Mouse (Mus musculus): ENCODE data around the gene Sorcs3. TPM values are rescaled to one million over a fixed set of nuclear protein-coding genes. Genes with fewer than 3 reads are reported as not detected.

Gene Sorcs3
- polyA plus RNA-seq, 1 experiment: not detected

GRCm38 (mm10) chr19:48343442-48343841 is 137.6 kb downstream of the Sorcs3 start:
- H3K27me3 ChIP-seq (replicated peaks): no peaks in the 10 kb centered on the region
- H3K4me1 ChIP-seq: no peaks in the 10 kb centered on the region
- H3K9me3 ChIP-seq: peaks cover 52% of the 10 kb centered on the region
- H3K36me3 ChIP-seq (replicated peaks; ENCODE audit: low read length): no peaks in the 10 kb centered on the region
- TF ChIP-seq FLI1 (IDR thresholded peaks at IDR 0.05; ENCODE audit: low read length) (no peak), GATA1 (IDR thresholded peaks at IDR 0.05; ENCODE audit: borderline replicate concordance, low read length) (no peak)
- H3K4me3 ChIP-seq (replicated peaks): no peak overlapping the region

DNA sequence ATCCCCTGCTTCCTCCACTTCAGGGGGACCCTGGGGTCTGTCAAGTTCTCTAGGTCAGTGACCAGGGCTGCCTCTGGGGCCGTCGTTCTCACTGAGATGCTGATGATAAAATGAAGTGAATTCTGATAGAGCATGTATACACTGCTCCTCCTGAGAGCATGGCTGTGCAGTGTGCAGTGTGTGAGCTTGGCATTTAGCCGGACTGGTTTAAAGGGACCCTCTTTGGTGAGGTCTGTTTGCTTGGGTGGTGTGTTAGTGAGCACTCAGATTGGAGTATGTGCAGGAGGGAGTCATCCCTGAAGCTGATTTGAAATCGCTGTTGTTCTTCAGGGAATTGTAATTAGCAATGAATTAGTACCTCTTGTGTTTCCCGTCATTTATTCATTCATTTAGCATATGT is 141.3 kb downstream of the Sorcs3 start:
- H3K9me3 ChIP-seq: peaks cover 45% of the 10 kb centered on the region
- H3K36me3 ChIP-seq (replicated peaks; ENCODE audit: low read length): no peaks in the 10 kb centered on the region
- no peaks in the 10 kb centered on the region for H3K4me1 ChIP-seq
- H3K4me3 ChIP-seq (replicated peaks): no peak overlapping the region
- H3K27me3 ChIP-seq (replicated peaks): no peaks in the 10 kb centered on the region
- no peak for TF ChIP-seq GATA1 (IDR thresholded peaks at IDR 0.05; ENCODE audit: borderline replicate concordance, low read length)
- no peak for TF ChIP-seq FLI1 (IDR thresholded peaks at IDR 0.05; ENCODE audit: low read length)

- Histone ChIP-seq H3K4me3 (replicated peaks) (no peak overlapping the region), H3K36me3 (replicated peaks; ENCODE audit: low read length) (no peaks in the 10 kb centered on the region), H3K27me3 (replicated peaks) (no peaks in the 10 kb centered on the region), H3K4me1 (no peaks in the 10 kb centered on the region), H3K9me3 (peaks cover 18% of the 10 kb centered on the region; the same call in 1 of the 2 replicates)
- no peak for TF ChIP-seq GATA1 (IDR thresholded peaks at IDR 0.05; ENCODE audit: borderline replicate concordance, low read length)
- TF ChIP-seq FLI1 (IDR thresholded peaks at IDR 0.05; ENCODE audit: low read length): no peak
Measured at GRCm38 (mm10) chr19:48356806-48357205, 151.0 kb downstream of the Sorcs3 start.

DNA sequence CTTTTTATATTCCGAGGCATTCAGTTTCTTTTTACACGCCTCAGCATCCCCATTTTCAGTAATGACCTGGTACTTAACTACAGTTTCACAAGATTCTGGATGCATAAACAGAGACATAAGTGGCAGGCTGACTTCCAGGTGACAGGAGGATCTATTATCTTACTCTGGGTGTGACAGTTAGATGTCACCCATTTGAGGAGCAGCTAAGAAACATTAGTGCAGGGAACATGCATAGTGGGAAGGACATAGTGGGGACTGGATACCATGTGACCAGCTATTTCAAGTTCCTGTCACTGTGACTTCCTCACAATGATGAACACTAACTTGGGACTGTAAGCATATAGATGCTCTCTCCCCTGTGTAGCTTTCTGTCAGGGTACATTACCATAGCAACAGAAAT is 156.3 kb downstream of the Sorcs3 start:
- Histone ChIP-seq H3K27me3 (replicated peaks) (no peaks in the 10 kb centered on the region), H3K9me3 (peaks cover 24% of the 10 kb centered on the region), H3K36me3 (replicated peaks; ENCODE audit: low read length) (no peaks in the 10 kb centered on the region), H3K4me1 (no peaks in the 10 kb centered on the region), H3K4me3 (replicated peaks) (no peak overlapping the region)
- TF ChIP-seq GATA1 (IDR thresholded peaks at IDR 0.05; ENCODE audit: borderline replicate concordance, low read length) (no peak), FLI1 (IDR thresholded peaks at IDR 0.05; ENCODE audit: low read length) (no peak)

GRCm38 (mm10) chr19:48368056-48368455 is 162.2 kb downstream of the Sorcs3 start:
- Histone ChIP-seq H3K4me1 (no peaks in the 10 kb centered on the region), H3K27me3 (replicated peaks) (no peaks in the 10 kb centered on the region), H3K4me3 (replicated peaks) (no peak overlapping the region), H3K9me3 (peaks cover 17% of the 10 kb centered on the region), H3K36me3 (replicated peaks; ENCODE audit: low read length) (no peaks in the 10 kb centered on the region)
- no peak for TF ChIP-seq GATA1 (IDR thresholded peaks at IDR 0.05; ENCODE audit: borderline replicate concordance, low read length)
- TF ChIP-seq FLI1 (IDR thresholded peaks at IDR 0.05; ENCODE audit: low read length): no peak

DNA sequence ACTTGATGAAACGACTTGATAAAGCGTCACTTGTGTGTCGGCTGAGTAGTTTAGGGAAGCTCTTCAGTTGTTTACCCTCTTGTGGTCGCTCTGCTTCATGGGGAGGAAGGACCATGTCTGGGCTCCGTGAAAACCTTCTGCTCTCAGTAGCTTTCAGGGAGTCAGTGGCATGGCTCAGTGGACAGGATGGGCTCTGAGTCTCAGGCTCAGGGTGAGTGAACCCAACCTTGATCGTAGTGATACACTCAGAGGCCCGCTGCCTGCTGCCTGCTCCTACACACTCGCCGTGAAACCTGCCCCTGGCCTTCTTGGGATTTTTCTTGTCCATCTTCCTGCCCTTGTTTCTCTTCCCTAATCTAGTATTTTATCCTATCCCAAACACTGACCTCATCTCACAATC is 166.0 kb downstream of the Sorcs3 start:
- Histone ChIP-seq H3K4me1 (no peaks in the 10 kb centered on the region), H3K36me3 (replicated peaks; ENCODE audit: low read length) (no peaks in the 10 kb centered on the region), H3K4me3 (replicated peaks) (no peak overlapping the region), H3K9me3 (peaks cover 12% of the 10 kb centered on the region), H3K27me3 (replicated peaks) (no peaks in the 10 kb centered on the region)
- TF ChIP-seq GATA1 (IDR thresholded peaks at IDR 0.05; ENCODE audit: borderline replicate concordance, low read length) (no peak), FLI1 (IDR thresholded peaks at IDR 0.05; ENCODE audit: low read length) (no peak)

DNA sequence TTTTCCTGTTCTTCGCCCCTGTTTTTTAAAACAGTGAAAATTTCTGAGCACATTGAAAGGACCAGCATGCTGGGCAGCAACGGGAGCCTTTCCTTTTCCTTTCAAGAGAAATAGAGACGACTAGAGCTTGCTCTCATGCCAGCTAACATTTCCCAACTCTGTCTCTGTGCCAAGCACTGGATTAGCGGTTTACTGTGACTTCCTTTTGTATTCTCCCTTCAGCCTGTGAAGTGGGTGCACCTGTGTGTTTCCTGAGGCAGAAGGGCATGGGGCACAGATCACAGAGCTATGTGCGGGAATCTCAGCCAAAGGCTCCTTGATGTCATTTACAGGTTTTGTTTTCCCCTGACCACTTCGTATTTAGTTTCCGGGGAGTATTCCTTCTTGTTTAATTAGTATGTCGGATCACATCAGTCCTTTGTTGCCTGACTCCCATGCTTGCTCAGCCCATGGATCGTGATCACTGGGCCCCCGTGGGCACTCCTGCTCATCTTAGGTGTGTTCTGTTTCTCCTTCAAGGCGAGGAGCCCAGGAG is 172.2 kb downstream of the Sorcs3 start:
- H3K36me3 ChIP-seq (replicated peaks; ENCODE audit: low read length): no peaks in the 10 kb centered on the region
- H3K9me3 ChIP-seq: peaks cover 19% of the 10 kb centered on the region
- H3K4me3 ChIP-seq (replicated peaks): no peak overlapping the region
- H3K27me3 ChIP-seq (replicated peaks): no peaks in the 10 kb centered on the region
- H3K4me1 ChIP-seq: no peaks in the 10 kb centered on the region
- no peak for TF ChIP-seq GATA1 (IDR thresholded peaks at IDR 0.05; ENCODE audit: borderline replicate concordance, low read length)

GRCm38 (mm10) chr19:48391551-48391950 is 185.7 kb downstream of the Sorcs3 start:
- H3K4me1 ChIP-seq: no peaks in the 10 kb centered on the region
- H3K27me3 ChIP-seq (replicated peaks): no peaks in the 10 kb centered on the region
- no peak overlapping the region for H3K4me3 ChIP-seq (replicated peaks)
- no peaks in the 10 kb centered on the region for H3K36me3 ChIP-seq (replicated peaks; ENCODE audit: low read length)
- H3K9me3 ChIP-seq: peaks cover 20% of the 10 kb centered on the region; the same call in 1 of the 2 replicates
- TF ChIP-seq FLI1 (IDR thresholded peaks at IDR 0.05; ENCODE audit: low read length): no peak
- TF ChIP-seq GATA1 (IDR thresholded peaks at IDR 0.05; ENCODE audit: borderline replicate concordance, low read length): no peak

GRCm38 (mm10) chr19:48404774-48405495 is 199.1 kb downstream of the Sorcs3 start:
- H3K27me3 ChIP-seq (replicated peaks): no peaks in the 10 kb centered on the region
- H3K4me3 ChIP-seq (replicated peaks): no peak overlapping the region
- H3K36me3 ChIP-seq (replicated peaks; ENCODE audit: low read length): no peaks in the 10 kb centered on the region

GRCm38 (mm10) chr19:48408221-48408620 is 202.4 kb downstream of the Sorcs3 start:
- Histone ChIP-seq H3K36me3 (replicated peaks; ENCODE audit: low read length) (no peaks in the 10 kb centered on the region), H3K9me3 (peaks cover 12% of the 10 kb centered on the region), H3K27me3 (replicated peaks) (no peaks in the 10 kb centered on the region), H3K4me3 (replicated peaks) (no peak overlapping the region), H3K4me1 (no peaks in the 10 kb centered on the region)
- TF ChIP-seq GATA1 (IDR thresholded peaks at IDR 0.05; ENCODE audit: borderline replicate concordance, low read length) (no peak), FLI1 (IDR thresholded peaks at IDR 0.05; ENCODE audit: low read length) (no peak)

More at GRCm38 (mm10) chr19:48404774-48405495, 199.1 kb downstream of the Sorcs3 start:
- H3K4me1 ChIP-seq: no peaks in the 10 kb centered on the region
- H3K9me3 ChIP-seq: peaks cover 27% of the 10 kb centered on the region
- TF ChIP-seq GATA1 (IDR thresholded peaks at IDR 0.05; ENCODE audit: borderline replicate concordance, low read length): no peak
